Mouse (Mus musculus) gastrocnemius, postnatal 14 days (tissue): ENCODE results near the gene Sfswap. TPM values are rescaled to one million over a fixed set of nuclear protein-coding genes. Genes with fewer than 3 reads are reported as not detected.
A peak's percentile ranks its signal among the peaks of the same experiment; 100 is the strongest.

Source experiments
- DNase-seq: peaks from one replicate; pipeline ENCODE4 v3.0.0; 2021; ENCODE audit warnings: mixed read lengths
- intact Hi-C: fragments of 180-260 bp; cut with DNase I; formaldehyde crosslinking; loops from one replicate; pipeline ENCODE4 v1.15.1; 2025; ENCODE audit warnings: low total_unique reads
- total RNA-seq, 2 experiments: library from RNA; stranded (reverse); gene quantifications; 2 replicates each; pipeline ENCODE4 v1.2.3; 2021

Sfswap gene
- total RNA-seq, 2 experiments from 2014 or later = 24.2 to 33.3 TPM

DNA sequence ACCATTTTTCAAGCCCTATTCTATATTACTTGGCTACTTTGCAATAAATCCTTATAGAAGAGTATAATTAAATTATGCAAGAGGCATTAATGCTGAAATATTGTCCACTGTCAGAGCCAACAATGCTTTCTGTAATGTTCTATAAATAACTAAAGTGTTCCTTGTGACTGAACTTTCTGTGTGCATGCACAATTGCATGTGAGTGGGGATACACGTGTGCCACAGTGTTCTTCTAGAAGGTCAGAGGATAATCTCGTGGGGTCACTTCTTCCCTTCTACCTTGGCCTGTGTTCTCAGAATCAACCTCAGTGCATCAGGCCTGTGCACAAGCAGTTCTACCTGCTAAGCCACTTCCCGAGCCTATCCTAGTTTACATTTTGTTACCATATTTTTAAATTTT is 22.1 kb downstream of the Sfswap start:
- no peak for DNase-seq
- intact Hi-C loops = no loop called here

DNA sequence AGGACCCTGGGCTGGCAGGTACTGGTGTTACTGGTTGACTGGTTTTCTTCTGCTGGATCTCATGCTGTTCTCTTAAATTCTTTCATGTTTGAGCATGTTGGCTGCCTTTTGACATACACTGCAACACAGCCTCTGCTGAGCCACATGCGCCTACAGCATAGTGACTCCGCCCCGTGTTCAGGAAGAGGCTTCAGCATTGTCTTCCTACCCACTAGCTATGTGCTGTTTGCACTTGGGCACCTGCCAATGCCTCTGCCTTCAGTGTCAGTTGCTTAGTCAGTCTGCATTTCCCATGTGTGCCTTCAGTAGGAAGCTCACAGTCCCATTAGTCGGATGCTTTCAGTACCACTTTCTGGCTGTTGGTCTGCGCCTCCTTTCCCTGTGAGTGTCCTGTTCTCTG is 23.7 kb downstream of the Sfswap start:
- intact Hi-C loops = no loop called here
- DNase-seq = no peak

DNA sequence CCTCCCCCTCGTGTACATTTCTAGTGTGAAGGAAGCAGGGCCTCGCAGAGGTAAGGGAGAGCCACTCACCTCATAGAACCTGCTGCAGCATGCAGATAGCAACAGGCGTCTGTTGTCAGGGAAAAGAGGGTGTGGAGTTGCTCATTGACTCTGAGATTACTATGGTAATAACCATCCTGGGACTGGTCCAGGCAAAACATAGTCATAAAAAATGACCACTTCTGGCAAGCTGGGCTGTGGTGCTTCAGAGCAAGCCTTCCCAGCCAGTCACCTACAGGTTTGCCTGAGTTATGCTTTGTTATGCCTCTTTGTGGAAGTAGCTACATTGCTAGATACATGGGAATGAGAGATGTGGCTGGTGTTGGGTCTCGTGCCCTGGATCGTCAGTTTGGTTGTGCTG is 26.1 kb downstream of the Sfswap start:
- intact Hi-C loops = no loop called here
- no peak for DNase-seq

DNA sequence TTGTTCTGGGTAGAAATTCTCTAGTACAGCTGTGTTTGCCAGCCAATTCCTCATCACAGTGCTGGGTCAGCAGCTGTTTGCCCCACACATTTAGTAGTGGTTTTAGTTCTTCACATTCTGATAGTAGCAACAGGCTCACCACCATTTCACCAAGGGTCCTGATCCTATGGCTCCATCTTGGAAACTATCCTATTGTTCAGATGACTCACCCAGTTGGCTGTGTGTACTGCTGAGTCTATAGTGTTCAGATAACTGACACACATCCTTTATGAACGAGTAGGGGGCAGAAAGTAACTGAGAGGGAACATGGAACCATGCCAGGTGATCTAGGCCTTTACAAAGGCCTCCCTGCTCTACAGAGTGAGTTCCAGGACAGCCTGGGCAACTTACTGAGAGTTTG is 28.6 kb downstream of the Sfswap start:
- DNase-seq = no peak
- intact Hi-C loops = no loop called here

DNA sequence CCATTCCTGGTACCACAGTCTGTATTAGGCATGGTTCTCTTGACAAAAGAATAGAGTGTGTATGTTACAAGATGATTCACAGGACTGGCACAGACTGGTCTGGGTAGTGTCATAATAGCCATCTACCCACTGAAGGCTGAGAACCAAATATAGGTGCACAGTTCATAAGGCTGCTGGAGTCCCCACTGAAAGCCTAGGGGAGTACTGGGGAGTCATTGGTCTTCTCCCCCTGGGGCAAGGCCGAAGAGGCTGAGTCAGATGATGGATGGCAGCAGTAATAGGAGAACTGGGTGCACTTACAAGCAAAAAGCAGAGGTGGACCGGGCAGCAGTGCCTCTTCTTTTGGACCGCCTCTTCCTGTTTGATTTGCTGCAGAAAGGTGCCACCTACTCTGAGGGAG is 32.7 kb downstream of the Sfswap start:
- intact Hi-C loops = no loop called here
- DNase-seq = no peak

DNA sequence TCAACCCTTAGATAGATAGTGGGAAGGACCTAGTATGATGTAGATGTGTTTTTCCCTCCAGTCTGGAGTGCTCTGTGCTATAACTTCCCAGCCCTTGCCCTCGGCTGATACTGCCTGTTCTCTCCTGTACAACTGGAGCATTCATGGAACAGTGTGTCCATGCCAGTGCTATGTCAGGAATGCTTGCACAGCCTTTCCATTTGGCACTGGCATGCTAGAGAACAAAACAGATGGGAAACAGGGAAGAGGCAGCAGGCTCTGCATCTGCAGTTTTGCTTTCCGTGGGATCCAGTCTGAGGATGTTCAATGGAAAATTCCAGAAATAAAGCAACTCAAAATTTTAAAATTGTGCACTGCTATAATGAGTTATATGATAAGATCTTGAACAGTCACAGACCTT is 33.5 kb downstream of the Sfswap start:
- intact Hi-C loops = no loop called here
- DNase-seq = peak; percentile 28

DNA sequence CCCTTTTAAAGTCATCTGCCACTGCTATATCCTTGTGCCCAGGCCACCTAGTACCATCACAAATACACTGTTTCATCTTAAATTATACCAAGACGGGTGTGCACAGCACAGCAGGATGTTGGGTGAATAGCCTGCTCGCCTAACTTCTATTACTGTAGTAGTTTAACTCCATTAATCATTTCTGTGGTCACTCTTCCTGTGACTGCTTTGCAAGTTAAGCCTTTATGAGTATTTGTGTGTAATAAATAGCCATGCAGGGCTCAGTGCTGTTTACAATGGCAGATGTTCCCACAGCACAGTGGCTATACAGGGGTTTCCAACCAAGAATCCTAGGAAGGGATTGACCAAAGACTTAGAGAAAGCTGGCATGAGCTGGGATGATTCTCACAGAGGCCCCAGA is 34.0 kb downstream of the Sfswap start:
- intact Hi-C loops = no loop called here
- no peak for DNase-seq

DNA sequence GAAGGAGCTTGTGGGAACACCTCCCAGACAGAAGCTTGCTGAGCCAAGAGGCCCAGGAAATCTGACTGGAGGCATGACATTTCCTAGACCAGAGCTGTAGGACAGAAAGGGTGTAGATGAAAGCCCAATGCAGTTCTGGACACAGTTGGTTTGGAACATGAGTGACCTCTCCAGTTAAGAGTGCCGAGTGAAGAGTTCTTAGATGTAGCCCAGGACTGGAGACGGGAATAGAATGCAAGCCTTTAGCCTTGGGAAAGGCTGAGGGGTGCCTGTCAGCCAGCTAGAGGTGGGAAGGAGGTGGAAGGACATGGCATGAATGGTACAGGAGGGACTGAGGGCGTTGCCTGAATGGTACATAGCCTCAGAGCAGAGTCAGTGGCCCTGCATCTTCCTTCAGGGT is 34.4 kb downstream of the Sfswap start:
- no peak for DNase-seq
- intact Hi-C loops = no loop called here

DNA sequence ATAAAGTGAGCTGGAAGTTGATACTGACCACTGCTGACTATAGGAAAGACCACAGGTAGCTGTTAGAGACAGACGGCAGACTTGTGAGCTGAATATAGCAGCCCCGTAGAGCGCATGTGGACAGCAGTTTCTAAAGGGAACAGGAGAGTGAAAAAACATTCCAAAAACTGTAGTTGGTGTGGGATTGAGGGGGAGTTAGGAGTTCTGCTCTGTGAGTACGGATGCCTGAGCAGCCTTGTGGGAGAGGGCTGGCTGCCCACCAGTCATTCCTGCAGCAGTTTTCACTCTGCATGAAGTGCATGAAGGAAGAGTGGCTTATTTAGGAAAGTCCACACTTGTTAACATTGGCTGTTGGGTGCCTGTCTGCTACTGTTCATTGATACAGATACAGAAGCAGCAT is 37.8 kb downstream of the Sfswap start:
- DNase-seq = no peak
- intact Hi-C loops = no loop called here

DNA sequence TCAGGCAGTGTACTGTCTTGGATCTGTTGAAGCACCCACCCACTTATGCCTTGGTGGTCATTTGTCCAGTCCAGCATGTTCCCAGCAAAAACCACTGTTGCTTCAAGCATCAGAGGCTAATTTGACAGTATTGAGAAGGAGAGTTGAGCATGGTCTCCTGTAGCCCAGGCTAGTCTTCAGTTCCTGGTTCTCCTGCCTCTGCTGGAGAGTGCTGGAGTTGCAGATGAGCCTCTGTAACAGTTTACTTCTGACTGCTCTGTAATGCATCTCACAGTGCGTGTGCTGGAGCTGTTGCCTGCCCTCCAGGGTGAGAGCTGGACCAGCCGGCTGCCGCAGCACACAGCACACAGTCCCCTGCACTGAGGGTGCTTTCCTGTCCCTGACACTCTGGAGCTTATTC is 41.2 kb downstream of the Sfswap start:
- DNase-seq = no peak
- intact Hi-C loops = no loop called here

DNA sequence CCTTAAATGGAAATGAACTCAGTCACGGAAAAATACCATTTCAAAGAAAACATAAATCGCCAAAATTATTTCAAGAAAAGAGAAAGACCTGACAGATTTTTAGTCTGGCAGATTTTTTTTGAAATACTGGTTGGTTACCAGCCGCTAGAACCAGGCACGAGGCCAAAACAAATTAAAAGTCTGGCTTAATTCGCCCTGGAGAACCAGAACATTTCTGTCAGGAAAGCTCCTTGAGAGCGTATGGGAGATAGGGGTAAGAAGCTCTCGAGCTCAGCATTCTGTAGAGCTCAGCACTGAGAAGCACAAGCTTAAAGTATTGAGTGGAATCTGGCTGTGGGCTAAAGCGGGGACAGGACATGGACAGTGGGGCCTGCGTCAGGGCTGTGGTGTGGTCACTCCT is 44.8 kb downstream of the Sfswap start:
- intact Hi-C loops = no loop called here
- no peak for DNase-seq

DNA sequence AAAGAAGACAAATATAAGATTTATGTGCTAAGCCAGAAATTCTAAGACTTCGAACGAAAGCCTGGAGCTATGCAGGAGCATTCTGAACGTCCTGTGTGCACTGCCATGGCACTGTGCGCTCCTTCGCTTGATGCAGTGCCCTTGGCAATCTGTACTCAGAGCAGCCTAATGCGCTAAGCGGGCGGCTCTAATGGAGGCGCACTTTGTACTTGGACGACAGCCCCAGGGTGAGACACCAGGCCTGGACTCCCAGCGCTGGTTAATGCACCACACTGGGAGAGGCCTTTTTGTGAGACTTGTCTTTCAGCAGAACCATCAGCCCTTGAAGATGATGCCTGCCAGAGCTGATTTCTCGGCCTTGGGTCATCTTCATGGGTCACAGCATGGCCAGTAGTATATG is 48.7 kb downstream of the Sfswap start:
- intact Hi-C loops = no loop called here
- no peak for DNase-seq

DNA sequence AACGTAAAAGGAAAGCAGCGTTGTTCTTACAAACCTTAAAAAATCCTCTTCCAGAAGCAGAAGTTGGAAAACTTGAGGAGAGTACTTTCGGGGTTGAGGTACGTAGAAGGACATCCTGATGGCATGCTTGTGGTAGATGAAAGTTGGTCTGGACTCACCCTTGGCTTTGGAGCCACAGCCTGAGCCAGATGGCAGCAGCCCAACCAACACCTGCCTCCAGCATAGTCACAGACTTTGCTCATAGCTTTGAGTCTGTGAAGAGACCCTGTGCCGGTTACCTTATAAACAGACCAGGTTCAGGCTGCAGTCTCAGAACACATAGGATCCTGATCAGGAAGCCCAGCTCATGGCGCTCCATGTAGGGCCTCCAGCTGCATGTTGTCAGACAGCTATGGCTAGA is 49.8 kb downstream of the Sfswap start:
- intact Hi-C loops = no loop called here
- no peak for DNase-seq

DNA sequence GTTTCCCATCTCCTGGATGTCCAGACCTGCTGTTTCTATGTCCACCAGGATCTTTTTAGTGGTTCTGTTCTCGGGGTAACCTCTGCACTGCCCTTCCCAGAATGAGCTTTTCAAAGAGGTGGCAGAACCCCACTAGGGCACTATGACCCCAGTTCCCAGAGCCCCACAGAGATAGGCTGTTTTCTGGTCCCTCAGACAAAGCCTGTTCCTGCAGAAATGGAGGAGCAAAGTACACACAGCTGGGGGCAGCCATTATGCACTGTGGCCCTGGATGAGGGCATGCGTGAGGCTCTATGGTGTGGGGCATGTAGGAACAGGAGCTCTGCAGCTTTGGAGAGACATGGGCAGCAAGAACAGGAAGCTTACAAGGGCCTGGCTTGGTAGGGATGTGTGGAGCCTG is 51.0 kb downstream of the Sfswap start:
- no peak for DNase-seq
- intact Hi-C loops = no loop called here

DNA sequence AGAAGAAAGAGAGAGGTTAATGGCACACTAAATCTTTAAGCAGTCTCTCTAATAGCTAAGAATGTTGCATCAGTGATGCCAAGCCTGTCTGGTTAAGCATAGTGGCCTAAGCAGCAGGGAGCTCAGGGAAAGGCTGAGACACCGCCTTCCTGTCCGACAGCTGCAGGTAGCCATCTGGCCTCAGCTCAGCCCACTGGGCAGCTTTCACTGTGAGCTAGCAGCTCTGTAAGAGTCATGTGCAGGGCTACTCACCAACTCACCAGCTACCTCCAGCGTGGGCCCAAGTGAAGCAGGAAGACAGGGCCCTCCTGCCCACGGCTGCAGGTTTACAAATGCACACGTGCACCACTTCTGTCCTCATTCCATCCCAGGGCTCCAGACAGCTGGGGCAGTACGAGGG is 52.6 kb downstream of the Sfswap start:
- intact Hi-C loops = no loop called here
- no peak for DNase-seq

DNA sequence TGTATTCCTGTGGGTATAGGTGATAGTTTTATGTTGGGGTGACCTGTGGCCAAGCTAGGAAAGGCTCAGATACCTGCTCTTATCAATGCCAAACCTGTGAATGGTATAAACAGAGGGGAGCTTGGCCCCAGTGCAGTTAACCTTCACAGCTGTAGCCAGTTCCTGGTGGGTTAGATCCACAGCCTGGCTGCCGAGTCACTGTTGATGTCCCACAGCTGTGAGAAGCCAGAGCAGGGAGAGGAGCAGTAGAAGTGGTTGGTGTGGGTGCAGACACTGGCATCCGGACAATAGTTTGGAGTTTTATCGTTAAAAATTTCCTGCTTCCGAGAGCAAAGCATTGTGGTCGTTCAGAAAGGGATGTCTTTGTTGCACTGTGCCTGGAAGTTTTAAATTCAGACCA is 57.6 kb downstream of the Sfswap start:
- intact Hi-C loops = no loop called here
- no peak for DNase-seq

DNA sequence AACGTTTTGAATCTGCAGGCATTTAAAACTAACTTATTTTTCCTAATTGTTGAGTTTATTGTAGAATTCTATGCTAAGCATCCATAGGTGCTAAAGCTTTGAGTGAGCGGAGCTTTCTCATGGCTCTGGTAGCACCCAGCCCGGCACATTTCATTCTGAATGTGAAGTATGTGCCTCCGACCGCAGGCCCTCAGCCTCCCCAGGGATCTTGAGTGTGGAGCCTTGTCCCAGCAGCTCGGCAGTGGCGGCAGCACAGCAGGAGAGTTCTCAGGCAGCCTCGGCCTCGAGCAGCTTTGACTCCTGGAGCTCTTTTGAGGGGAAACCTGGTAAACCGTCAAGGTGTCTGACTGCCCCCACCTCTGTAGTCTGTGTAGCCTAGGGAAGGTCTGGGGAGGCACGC is 58.3 kb downstream of the Sfswap start:
- intact Hi-C loops = no loop called here
- no peak for DNase-seq

DNA sequence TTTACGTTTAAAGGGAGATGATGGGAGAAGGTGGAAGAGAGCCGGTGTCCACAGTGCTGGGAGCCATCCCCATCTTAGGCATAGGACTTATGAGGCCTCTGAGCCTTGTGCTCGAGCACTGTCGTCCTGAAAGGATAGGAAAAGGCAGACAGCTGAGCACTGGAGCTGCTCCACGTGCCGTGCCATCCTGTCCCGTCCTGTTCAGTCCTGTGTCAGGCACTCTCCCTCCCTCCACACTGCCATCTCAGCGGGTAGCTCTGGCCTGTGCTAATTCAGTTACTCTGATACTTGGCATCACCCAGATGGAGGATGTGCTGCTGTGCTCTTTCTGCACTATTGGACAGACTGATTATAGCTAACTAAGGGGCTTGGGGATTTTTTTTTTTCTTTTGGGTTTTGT is 61.3 kb downstream of the Sfswap start:
- DNase-seq = no peak
- intact Hi-C loops = no loop called here

DNA sequence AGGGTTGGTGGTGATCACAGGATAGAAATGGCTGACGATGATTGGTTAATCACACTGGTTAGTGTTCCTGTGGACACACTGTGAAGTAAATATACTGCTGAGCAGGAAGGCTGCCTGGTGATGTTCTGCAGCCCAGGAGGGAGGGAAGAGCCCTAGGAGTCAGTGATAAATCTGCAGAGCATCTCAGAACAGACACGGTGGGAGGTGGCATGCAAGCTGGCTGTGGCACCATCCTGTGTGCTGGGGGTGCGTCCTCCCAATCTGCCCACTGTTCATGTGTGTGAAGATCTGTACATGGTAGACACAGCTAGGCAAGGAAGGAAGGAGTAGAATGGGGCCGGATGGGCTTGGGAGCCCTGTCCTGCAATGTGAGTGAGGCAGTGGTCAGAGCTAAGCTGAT is 67.6 kb downstream of the Sfswap start:
- intact Hi-C loops = no loop called here

DNA sequence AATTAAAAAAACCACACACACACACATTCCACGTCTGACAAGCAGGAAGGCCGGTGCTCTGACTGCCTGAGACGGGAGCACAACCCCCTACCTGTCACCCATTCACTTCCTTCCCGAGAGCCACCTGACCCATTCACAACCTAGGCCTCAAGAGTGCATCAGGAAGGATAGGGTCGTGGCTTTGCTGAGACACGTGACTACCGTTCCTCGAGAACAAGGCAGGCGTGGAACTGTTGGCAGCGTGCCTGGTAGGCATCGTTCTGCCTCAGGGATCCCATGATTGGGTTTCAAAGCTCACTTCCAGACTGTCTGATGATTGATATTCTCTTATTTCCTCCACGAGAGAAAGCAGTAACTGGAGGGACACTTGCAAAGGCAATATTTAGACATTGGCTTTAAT is 77.2 kb downstream of the Sfswap start:
- DNase-seq = no peak
- intact Hi-C loops = no loop called here

More for the DNA sequence above, 67.6 kb downstream of the Sfswap start:
- DNase-seq = no peak

DNA sequence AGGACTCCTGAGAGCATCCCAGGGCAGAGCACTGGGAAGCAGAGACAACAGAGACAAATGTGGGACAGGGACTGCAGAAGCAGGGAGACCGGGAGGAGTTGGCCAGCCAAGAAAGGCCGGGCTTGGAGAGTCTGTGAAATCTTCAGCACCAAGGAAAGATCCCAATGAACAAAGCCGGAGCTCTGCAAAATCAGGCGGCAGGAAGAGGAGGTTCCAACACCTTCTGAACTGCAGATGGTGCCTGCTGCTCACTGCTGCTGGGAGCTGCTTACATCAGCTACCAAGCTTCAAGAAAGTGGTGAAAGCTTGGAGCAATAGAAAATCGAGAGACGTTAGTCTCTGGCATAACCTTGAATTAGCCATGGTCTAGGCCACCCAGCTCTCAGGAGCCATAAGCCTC is 79.0 kb downstream of the Sfswap start:
- intact Hi-C loops = loop anchor here (10.0 kb wide), 1 partner anchor 165 kb away; no protein-coding TSS in a partner anchor

DNA sequence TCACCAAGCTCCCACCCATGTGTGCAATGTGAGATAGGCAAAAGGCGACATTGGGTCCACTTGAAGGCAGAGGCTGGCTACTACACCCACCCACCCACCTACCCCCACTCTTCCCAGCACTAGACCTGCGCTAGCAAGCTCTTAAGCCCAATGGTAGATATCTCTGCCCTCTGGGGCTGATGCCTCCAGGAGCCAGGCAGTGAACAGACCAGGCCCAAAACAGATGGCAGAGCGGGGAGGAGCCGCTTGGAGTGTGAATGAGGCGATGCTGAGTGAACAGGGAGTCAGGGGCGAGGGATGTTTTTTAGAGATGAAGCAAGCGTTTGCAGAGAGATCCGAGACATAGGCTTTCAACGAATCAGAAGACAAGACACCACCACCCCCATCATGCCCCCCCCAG is 79.6 kb downstream of the Sfswap start:
- intact Hi-C loops = loop anchor here (10.0 kb wide), 1 partner anchor 166 kb away; no protein-coding TSS in a partner anchor
- no peak for DNase-seq

More for the DNA sequence above, 79.0 kb downstream of the Sfswap start:
- no peak for DNase-seq

DNA sequence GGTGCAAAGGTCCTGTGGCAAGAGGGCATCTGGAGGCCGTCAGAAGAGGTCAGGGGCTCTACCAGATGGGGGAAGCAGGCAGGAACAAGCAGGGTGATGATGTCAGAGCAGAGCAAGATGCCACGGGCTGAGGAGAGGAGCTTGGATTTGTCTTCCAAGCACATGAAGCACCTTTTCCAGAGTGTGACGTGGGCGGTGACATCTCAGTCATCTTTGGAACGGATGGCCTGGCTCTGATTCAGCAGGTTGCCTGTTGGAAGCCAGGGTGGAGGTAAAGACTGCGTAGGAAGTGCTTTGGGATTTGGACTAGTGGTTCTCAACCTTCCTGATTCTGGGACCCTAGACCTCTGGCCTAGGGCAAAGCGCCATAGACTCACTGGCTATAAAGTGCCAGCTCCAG is 80.0 kb downstream of the Sfswap start:
- intact Hi-C loops = loop anchor here (10.0 kb wide), 1 partner anchor 166 kb away; no protein-coding TSS in a partner anchor
- no peak for DNase-seq
